16 mouse cellular contexts compared by ENCODE assay signal in the genomic region with DNA sequence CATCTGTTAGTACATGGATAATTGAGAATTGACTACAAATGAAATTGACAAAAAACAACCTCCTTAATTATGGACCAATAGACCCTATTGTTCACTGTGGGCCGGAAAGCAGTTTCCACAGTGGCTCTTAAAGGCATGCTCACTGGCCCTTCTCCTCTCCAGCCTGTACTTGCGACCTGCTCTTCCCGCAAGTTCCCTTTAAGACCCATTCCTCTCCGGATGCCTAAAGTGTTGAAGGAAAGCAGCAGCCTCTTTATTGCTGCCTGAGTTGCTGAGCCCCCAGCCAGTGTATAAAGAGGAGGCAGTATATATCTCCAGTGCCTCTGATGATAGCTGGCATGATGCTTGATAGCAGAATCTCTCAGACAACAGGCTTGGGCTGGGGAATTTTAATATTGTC.
DNase-seq lines count a peak whose midpoint lies in the region; ATAC-seq and TF ChIP-seq lines count a peak whose summit lies in the region.
"Had no signal": no experiment of that assay in that cellular context is flagged by ENCODE, and none has a peak within 500 bp of the region (broad histone marks: within the 10 kb centered on the region; RNA-seq: fewer than 3 reads in every experiment).

No protein-coding gene starts in this region.

- no peak for TF ChIP-seq POLR2A in brain, embryonic 14.5 days (IDR thresholded peaks at IDR 0.05; ENCODE audit: borderline replicate concordance, extremely low read depth, insufficient read depth, insufficient read length, poor library complexity, severe bottlenecking)

- no peak for DNase-seq in forebrain, embryonic 10.5 days (ENCODE audit: extremely low spot score, low spot score)
- DNase-seq in brain, embryonic 14.5 days (ENCODE audit: low read depth) = peak; percentile 78
- no peak for DNase-seq in forebrain, postnatal 0 days
- no peak for DNase-seq in cerebellum, postnatal 4 days (ENCODE audit: low spot score in 2 of 2)
- DNase-seq in layer of hippocampus, adult 9-11 months = no peak
- no peak for DNase-seq in adrenal gland, postnatal 4 days (ENCODE audit: low spot score in 2 of 2)
- DNase-seq: cerebellum, adult 8-10 months; heart, postnatal 36 days; kidney, adult 2 months; kidney, postnatal 25 days; thymus, adult 2 months had no signal

- H3K4me3 ChIP-seq in forebrain, embryonic 12.5 days (replicated peaks) = no peak overlapping the region
- no peak overlapping the region for H3K4me3 ChIP-seq in forebrain, embryonic 10.5 days
- no peak overlapping the region for H3K4me3 ChIP-seq in forebrain, postnatal 0 days (ENCODE audit: low read depth, low read length)
- no peak overlapping the region for H3K4me3 ChIP-seq in limb, embryonic 12.5 days (replicated peaks)
- H3K4me3 ChIP-seq: liver, embryonic 12.5 days; lung, embryonic 15.5 days had no signal

- H3K36me3 ChIP-seq in forebrain, embryonic 12.5 days (replicated peaks) = no peaks in the 10 kb centered on the region
- no peaks in the 10 kb centered on the region for H3K36me3 ChIP-seq in forebrain, embryonic 10.5 days (replicated peaks)
- H3K36me3 ChIP-seq in forebrain, postnatal 0 days (ENCODE audit: insufficient read depth) = no peaks in the 10 kb centered on the region
- H3K36me3 ChIP-seq in limb, embryonic 12.5 days = no peaks in the 10 kb centered on the region
- H3K36me3 ChIP-seq: liver, embryonic 12.5 days; lung, embryonic 15.5 days had no signal

- peaks cover 15% of the 10 kb centered on the region for H3K4me1 ChIP-seq in forebrain, embryonic 12.5 days
- peaks cover 25% of the 10 kb centered on the region for H3K4me1 ChIP-seq in forebrain, embryonic 10.5 days
- H3K4me1 ChIP-seq in forebrain, postnatal 0 days (ENCODE audit: insufficient read depth) = no peaks in the 10 kb centered on the region
- H3K4me1 ChIP-seq in limb, embryonic 12.5 days (replicated peaks) = peaks cover 22% of the 10 kb centered on the region
- H3K4me1 ChIP-seq: liver, embryonic 12.5 days had no signal

- WGBS in forebrain, embryonic 12.5 days = 27% methylated on average over 4 of the region's 4 CpGs
- WGBS in forebrain, embryonic 10.5 days = 29% methylated on average over 4 of the region's 4 CpGs
- 18% methylated on average over 4 of the region's 4 CpGs for WGBS in forebrain, postnatal 0 days
- WGBS in limb, embryonic 12.5 days = 9% methylated on average over 4 of the region's 4 CpGs

- no peak overlapping the region for H3K9ac ChIP-seq in forebrain, embryonic 12.5 days
- no peak overlapping the region for H3K9ac ChIP-seq in forebrain, postnatal 0 days
- no peak overlapping the region for H3K9ac ChIP-seq in limb, embryonic 12.5 days (replicated peaks)
- H3K9ac ChIP-seq: liver, embryonic 12.5 days; lung, embryonic 15.5 days had no signal

- H3K27ac ChIP-seq in forebrain, embryonic 12.5 days = peak overlapping the region; percentile 4; the same call in 1 of the 2 replicates
- H3K27ac ChIP-seq in forebrain, embryonic 10.5 days = no peak overlapping the region
- no peak overlapping the region for H3K27ac ChIP-seq in forebrain, postnatal 0 days (ENCODE audit: low read depth, low read length)
- no peak overlapping the region for H3K27ac ChIP-seq in limb, embryonic 12.5 days
- H3K27ac ChIP-seq: liver, embryonic 12.5 days; lung, embryonic 15.5 days had no signal

- ATAC-seq in forebrain, embryonic 12.5 days (ENCODE audit: low FRiP score) = no peak; the same call in 1 of the 2 replicates
- ATAC-seq in forebrain, postnatal 0 days = 0 out of 2 replicates have a peak, but pooled peaks have one; percentile 32
- no peak; the same call in 1 of the 2 replicates for ATAC-seq in limb, embryonic 12.5 days (ENCODE audit: insufficient number of reproducible peaks, insufficient read depth, low FRiP score, low TSS enrichment, low read depth)
- ATAC-seq: liver, embryonic 12.5 days; Patski had no signal

- H3K27me3 ChIP-seq in forebrain, embryonic 12.5 days = no peaks in the 10 kb centered on the region
- no peaks in the 10 kb centered on the region for H3K27me3 ChIP-seq in forebrain, embryonic 10.5 days (ENCODE audit: poor library complexity, severe bottlenecking)
- no peaks in the 10 kb centered on the region for H3K27me3 ChIP-seq in forebrain, postnatal 0 days (ENCODE audit: insufficient read depth, low read length)
- H3K27me3 ChIP-seq in limb, embryonic 12.5 days = no peaks in the 10 kb centered on the region
- H3K27me3 ChIP-seq: liver, embryonic 12.5 days; lung, embryonic 15.5 days had no signal

- H3K9me3 ChIP-seq in forebrain, embryonic 12.5 days = no peaks in the 10 kb centered on the region
- no peaks in the 10 kb centered on the region for H3K9me3 ChIP-seq in forebrain, embryonic 10.5 days
- no peaks in the 10 kb centered on the region for H3K9me3 ChIP-seq in forebrain, postnatal 0 days (ENCODE audit: low read length)
- H3K9me3 ChIP-seq in limb, embryonic 12.5 days = no peaks in the 10 kb centered on the region
- H3K9me3 ChIP-seq: liver, embryonic 12.5 days; lung, embryonic 15.5 days had no signal

- no peak overlapping the region for H3K4me2 ChIP-seq in forebrain, embryonic 12.5 days
- no peak overlapping the region for H3K4me2 ChIP-seq in forebrain, postnatal 0 days (ENCODE audit: low read depth)
- H3K4me2 ChIP-seq in limb, embryonic 12.5 days = peak overlapping the region; percentile 28; the same call in 1 of the 2 replicates
- H3K4me2 ChIP-seq: liver, embryonic 12.5 days; lung, embryonic 15.5 days had no signal

- TF ChIP-seq CTCF in brain, embryonic 14.5 days (IDR thresholded peaks at IDR 0.05; ENCODE audit: borderline replicate concordance, extremely low read depth, insufficient read depth, insufficient read length) = no peak
- TF ChIP-seq CTCF in forebrain, postnatal 0 days (IDR thresholded peaks at IDR 0.05; ENCODE audit: low read depth) = no peak
